Mouse (Mus musculus) urinary bladder, adult 18-20 months (tissue): ENCODE measurements around the gene Znrf1.

Source experiments
- DNase-seq, 2 experiments: peaks; one replicate each; pipeline ENCODE4 v3.0.0; 2022; ENCODE audit warnings: low spot score in 2 of 2, mixed read lengths in 2 of 2

Gene Znrf1

DNA sequence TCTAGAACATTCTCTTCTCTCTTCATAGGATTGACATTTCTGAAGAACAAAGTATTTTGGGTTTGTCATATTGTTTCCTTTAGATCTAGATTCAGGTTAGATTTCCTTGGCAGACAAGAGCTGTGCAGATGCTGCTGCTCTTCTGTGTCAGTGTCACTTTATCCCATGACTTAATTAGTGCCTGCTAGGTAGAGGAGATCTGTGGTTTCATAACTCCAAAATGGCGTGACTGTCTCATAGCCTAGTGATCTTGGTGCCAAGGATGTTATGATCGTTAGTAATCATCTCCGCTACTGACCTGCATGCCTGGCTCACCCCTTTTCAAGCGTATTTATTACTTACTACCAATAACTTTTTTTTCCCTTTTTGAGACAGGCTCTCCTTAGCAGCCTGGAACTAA, 34.0 kb downstream of the Znrf1 start:
- no peak for DNase-seq

DNA sequence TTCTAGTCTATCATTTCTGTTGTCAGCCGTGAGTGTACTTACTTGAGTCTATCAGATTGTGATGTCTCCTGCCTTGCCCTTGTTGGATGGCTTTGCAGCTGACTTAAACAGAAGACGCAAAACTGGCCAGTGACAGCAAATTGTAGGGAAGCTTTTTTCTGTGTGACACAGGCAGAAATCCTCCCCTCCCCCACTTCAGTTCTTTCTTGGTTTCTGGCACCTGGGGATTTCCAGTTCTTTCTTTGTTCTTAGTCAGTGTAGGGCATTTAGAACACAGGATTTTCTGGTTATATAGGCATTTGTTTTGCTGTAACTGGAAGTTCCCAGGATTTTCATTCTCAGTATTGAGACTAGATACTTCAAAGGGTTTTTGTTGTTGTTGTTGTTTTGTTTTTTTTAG, 34.5 kb downstream of the Znrf1 start:
- no peak for DNase-seq

DNA sequence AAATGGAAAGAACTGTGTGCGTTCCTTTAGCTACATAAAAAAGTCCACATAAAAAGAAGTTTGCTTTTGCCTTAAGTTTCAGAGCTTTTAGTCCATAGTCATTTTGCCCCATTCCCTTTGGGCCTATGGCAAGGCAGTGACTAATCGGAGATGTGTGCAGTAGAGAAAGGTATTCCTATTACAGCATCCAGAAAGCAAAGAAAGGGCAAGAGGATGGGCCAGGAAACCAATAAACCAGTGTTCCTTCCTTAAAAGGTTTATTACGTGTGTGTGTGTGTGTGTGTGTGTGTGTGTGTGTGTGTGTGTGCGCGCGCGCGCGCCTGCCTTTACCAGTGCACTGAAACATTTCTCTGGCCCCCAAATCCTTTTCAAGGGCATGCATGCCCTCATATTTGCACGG, 35.8 kb downstream of the Znrf1 start:
- no peak for DNase-seq

DNA sequence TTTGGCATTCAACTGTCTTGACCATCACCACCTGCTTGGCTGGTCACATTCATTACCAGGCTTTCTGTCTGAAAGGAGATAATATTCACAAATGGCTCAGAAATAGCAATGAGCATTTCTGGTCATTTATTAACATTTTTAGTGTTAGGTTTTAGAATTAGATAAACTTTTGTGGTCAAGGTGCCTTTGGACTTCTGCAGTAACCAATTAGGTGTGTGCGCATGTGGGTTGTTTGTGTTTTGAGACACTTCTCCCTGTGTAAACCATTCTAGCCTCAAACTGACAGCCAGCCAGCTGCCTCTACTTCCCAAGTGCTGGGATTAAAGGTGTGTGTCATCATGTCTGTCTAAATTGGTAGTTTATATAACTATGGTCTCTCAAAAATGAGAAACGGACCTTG, 36.5 kb downstream of the Znrf1 start:
- DNase-seq: no peak

DNA sequence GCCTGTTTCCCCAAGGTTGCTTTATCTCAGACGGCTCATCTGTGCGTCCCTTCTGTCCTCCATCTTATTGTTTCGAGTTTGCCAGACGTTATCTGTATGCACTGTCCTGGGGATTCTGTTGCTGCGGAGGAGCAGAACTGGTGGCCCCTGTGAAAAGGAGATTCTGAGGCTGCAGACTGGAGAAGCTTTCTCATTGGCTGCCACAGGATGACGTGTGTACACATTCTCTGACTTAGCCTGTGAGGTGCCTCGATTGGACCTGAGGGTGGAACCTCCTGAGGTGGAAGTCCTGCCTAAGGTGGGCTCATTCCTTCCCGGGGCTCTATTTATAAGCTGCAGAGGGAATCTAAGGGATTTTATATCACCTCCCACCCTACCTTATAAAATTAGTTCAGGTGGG, 37.7 kb downstream of the Znrf1 start:
- no peak for DNase-seq

DNA sequence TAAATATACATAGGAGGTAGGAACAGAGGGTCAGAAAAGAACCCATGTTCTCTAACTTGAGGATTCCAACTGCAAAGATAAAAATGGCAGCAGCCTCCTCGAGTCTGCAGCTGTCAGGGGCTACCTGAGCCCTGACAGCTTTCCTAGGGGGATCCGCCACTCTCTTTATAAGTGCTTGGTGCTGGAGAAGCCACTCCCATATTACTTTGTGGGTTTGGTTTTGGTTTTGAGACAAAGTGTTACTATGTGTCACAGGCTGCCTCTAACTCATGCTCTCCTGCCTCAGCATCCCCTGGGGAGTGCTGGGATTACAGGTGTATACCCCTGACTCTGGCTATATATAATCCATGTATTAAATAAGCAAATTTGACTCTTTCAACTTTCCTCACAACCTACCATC, 38.1 kb downstream of the Znrf1 start:
- DNase-seq: no peak

DNA sequence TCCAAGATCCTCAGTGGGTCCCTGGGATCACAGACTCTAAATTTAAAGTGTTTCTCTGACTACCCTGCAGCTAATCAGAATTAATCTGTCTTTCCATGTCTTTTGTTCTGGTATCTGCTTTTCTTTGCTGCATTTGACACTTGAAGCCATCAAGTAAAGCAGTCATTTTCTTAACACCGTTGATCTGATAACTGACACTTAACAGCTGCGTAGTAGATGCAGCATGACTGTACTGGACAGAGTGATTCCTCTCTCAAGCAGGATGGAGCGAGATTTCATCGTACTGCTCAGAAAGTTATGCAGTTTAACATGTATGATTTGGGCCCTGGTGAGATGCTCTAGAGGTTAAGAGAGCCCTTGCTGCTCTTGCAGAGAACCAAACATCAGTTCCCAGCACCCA, 39.6 kb downstream of the Znrf1 start:
- no peak for DNase-seq

DNA sequence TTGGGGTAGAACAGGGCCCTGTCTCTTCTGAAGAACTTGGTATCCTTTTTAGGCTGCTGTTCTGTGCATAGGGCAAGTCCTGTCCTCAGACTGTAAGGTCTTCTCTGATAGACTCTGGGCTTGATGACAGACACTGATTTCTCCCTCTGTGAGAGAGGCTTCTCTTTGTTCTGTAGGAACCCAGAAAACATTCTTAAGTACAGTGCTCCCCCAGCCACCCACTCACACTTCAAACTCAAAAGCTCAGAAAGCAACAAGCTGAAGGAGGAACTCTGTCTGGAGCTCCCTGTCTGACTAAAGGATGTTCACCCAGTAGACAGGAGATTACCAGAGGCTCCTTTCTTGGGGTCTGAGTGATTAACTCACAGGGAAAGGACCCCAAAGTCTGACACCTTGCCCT, 40.6 kb downstream of the Znrf1 start:
- DNase-seq: no peak

DNA sequence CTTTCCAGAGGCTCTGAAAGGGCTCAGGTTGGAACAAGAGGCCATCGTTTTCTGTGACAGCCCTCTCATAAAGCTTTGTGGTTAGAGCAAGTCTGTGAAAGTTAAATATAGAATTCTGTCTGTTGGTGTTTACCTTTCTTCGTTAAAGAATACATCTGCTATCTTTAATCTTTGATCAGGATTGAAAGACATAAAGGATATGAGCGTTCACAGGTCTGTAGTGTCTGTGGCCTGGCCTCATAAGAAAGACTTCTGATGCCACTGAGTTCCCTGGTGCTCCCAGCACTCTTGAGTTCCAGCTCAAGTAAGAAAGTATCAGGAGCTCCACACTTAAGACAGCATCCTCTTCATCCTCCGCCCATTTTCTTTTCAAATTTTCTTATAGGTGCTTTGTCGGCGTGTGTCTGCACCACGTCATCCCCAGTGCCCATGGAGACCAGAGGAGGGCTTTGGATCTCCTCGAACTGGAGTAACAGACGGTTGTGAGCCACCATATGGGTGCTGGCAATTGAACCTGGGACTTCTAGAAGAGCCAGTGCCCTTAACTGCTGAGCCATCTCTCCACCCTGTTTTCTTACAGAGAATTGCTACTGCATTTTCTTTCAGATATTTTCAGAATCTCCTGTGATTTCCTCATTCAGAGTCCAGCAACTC, 42.1 kb downstream of the Znrf1 start:
- no peak for DNase-seq

DNA sequence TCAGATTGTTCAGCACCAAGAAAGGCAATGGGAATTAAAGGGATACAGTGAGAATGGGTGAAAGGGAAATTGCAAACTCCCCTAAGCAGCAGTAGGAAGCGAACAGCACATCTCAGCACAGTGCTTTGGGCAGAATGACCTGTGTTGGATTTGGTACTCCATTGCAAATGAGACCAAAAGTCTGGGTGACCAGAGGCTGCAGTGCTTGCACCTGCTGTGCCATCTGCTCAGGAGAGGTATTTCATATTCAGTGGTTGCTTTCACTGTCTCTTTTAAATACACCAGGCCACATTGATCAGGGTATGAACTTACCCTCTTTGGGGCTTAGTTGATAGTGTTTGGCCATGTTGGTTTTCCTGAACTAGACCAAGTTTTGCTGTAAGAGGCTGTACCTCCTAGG, 43.4 kb downstream of the Znrf1 start:
- no peak for DNase-seq

DNA sequence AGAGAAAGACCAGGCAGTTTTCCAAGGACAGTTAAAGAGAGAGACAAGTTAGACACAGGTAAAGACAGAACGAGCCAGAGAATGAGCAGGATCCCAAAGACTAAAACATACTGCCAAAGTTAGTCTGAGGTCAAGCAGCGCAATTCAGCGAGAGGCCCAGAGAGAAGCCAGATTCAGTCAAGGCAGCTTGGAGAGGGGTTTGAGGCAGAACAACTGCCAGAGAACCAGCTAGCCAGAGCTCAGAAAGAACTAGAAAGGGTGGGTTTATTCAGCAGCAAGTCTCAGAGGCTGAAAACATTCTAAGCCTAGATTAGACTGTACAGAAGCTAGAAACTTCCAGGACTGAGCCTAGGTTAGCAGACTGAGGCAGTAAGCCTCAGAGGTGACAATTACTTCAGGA, 44.4 kb downstream of the Znrf1 start:
- DNase-seq: no peak

DNA sequence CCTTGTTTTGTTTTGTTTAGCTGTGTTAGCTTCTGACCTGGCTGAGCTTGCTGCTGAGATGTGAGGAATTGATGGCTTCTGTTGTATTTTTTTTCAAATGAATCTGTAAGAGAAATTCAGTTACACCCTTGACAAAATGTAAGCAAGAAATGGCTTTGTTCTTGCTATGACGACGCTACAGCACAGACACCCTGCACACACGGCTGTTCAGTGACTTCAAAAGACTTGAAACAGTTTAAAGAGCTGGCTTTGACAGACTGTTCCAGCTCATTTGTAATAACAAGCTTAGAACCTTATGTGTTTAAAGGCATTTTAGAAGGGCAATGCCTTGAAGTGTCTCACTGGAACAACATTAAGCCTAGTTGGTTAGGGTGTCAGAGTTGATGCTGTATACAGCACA, 46.5 kb downstream of the Znrf1 start:
- DNase-seq: no peak

DNA sequence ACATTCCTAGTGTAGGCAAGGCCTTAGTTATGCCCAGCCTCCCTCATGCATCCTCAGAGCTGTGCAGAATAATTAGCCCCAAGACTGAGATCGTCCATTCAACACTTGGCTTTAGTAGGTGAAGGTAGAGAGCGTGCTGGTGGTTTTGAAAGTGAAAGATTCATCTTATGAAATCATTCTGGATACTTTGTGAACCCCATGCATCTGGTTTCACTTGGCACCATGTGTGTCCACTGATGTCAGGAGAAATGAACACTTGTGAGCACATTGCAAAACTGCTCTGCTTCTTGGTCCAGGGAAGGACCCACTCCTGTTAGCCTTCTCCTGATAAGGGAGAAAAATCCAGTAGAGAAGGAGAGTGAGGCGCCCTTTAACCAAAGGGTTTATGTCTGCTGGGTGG, 49.0 kb downstream of the Znrf1 start:
- no peak for DNase-seq

DNA sequence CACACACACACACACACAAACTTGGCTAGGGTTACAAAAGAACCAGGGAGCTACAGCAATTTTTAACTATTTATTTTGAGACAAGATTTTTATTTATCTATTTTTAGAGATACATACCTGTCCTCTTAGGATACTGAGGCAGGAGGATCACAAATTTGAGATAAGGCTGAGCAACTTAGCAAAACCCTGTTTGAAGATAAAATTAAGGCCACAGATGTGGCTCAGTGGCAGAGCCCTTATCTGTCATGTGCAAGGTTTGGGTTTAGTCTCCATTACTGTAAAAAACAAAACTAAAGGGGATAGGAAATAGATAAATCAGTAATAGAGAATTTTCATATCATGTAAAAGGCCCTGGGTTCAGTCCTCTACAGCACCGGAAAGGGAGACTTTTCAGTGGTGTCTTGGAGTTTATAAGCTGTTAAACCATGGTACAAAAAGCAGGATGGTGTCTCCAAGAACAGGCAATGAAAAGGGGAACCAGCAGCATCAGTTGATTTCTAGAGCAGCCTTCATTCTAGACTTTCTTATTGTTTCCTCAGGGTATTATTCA, 51.7 kb downstream of the Znrf1 start:
- no peak for DNase-seq

DNA sequence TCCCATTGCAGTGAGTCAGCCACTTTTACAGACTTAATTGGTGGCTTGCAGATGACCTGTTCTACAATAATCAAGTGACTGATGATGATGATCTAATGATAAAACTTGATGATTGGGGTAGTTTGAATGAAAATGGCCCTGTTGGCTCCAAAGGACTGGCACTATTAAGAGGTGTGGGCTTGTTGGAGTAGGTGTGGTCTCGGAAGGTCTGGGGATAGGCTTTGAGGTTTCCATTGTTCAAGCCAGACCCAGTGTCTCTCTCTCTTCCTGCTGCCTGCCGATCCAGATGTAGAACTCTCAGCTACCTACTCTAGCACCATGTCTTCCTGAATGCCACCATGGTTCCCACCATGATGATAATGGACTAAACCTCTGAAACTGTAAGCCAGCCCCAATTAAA, 52.4 kb downstream of the Znrf1 start:
- no peak for DNase-seq

DNA sequence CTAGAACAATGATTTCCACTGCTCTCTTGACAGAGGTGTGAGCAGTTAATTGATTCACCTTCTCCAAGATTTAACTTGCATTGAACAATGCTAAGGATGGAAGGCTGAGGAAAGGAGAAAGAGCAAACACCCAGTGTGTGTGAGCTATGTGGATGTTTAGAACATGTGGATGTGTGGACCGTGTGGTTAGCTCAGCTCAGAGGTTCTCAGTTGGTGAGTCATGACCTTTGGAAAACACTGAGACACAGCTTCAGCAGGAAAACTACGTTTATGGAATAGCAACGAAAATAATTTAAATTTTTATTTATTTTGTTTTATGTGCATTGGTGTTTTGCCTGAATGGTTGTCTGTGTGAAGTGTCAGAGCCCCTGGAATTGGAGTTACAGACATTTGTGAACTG, 54.3 kb downstream of the Znrf1 start:
- DNase-seq: no peak

DNA sequence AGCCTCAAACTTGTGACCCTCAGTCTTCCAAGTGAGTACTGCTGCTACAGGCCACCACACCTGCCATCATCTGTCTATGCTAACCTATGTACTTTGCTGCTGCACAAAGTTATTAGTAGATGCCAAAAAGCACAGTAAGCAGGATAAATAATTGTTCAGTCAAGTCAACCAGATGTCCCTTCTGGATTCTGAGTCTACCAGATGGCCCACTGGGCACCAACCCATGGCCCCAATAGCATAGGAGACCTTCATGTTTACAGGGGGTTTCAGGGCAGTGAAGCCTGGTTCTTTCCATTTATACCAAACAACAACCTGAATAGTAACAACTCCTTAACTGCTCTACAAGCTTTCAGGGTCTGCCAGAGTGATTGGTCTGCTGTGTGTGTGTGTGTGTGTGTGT, 55.3 kb downstream of the Znrf1 start:
- no peak for DNase-seq

DNA sequence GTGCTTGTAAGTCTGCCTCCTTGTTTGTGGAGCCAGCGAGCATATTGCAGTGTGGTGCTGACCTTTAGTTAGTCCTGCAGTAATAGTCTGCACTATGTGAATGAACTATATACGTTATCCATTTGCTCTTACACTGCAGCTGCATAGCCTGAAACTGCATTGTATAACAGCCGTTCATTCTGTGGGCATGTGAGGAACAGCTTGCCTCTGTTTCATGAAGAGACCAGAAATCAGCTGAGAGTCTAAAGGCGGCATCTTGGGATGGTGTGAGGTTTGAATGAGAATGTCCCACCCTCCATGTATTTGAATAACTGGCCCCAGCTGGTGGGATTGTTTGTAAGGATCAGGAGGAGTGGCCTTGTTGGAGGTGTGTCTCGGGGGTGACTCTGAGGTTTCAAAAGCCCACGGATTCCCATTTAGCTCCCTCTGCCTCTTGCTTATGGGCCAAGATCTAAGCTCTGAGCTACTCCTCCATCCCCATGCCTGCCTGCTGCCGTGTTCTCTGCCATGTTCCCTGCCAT, 56.6 kb downstream of the Znrf1 start:
- DNase-seq: no peak

DNA sequence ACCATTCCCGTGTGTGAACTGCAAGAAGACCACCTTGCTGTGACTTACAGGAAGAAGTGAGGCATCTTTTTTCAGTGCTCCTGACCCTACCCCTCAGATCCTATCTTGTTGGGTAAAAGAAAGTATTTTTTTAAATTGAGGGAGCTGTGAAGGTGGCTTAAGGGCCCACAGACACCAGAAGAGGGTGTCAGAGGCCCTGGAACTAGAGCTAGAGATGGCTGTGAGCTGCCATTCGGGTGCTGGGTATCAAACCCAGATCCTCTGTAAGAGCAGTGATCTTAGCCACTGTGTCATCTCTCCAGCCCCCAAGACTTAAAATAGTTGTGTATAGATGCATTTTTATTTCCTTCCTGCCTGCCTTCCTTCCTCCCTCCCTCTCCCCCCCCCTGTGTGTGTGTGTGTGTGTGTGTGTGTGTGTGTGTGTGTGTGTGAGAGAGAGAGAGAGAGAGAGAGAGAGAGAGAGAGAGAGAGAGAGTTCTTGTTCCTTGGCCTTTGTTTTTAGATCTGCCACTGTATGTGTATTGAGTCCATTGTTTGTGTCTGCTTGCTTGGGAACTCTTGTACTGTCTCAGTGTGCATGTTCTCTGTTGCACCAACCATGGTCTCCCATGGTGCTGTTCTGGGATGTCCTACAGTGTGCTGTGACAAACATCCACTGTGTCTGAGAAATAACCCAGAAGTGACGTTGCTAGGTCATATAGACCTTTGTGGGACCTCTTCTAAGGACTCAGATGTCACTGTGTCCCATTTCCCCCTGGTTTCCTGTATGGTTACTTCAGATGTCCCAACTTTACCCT, 58.3 kb downstream of the Znrf1 start:
- DNase-seq: no peak

DNA sequence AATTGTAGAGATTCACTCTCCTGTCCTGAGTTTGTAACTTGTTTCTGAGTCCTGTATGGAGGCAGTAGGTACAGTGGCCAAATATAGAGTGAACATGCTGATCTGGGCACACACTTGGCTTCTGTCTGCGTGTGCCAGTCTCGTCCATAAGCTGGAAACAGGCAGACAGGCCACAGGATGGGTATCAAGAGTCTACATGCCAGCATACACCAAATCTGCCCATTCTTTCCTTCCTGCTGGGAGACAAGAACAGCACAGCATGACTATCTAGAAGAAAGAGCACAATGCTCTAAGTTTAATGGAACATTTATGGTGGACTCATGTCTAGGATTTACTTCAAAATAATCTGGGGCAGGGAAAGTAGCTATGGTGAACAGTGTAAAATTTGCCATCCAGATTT, 59.1 kb downstream of the Znrf1 start:
- no peak for DNase-seq

DNA sequence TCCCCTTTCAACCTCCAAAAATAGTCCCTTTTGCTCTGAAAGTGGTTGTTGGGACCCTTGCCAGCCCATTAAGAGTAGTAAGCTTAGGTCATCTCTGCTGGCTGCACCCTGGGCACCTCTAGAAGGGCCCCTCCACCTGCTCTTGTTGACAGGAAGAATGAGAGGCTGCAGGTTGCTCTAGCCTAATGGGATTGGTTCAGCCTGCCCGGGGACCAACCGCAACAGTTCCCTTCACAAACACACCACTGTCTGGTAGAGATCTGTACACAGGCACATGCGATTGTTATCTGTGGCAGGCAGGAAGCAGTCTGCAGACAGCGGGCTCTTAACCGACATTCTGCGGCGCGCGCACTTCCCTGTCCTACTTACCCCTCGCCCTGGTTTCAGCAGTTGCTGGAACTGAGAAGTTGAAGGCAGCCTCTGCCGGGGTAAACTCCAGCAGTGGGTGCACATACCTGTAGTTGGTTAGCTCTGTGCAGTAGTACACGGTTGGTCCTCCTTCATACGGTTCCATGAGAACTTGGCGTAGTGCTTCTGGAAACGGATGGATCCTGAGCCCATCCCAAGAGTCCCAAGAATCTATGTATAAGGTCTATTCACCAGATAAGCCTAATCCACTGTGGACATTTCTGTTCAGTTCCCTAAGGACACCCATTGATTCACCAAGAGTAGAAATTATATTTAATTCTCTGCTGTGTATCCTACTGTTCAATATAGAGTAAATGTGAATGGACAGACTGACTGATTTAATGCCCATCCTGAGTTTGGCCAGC, 60.0 kb downstream of the Znrf1 start:
- peak; percentile 25 to 54 for DNase-seq

DNA sequence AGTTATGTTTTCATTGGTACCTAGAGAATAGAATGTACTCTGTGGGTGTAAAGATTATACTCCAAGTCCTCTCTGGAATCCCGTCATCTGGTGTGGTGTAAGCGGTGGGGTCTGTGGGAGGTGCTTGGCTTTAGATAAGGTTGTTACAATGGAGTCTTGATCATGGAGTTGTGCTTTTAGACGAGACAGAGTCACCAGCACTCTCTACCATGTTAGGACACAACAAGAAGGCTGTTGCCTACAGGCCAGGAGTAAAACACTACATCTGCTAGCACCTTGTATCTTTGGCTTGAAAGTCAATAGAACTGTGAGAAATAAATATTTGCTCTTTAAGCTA, 60.6 kb downstream of the Znrf1 start:
- DNase-seq: no peak

DNA sequence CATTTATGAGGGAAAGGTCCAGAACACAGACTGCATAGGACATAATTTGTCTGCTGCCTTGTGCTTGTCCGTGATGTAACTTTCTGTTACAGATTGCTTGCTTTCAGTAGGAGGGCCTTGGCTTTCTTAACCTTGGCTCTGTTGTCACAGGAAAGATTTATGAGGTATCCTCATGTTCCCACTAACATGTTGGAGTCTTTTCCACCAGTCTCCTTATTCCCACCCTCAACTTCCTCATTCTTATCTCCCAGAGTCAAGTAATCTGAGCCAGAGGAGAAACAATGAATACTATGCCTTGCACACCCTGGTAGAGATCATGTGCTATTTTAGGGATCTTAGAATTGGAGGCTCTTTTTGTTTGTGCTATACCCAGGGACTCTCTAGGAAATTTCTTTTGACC, 61.4 kb downstream of the Znrf1 start:
- DNase-seq: peak in 1 of 2 experiments; percentile 29
